Mouse (Mus musculus) left cerebral cortex, adult 18-20 months (tissue): ENCODE results near the gene Rps29. TPM values are rescaled to one million over a fixed set of nuclear protein-coding genes. Genes with fewer than 3 reads are reported as not detected.
A peak's percentile ranks its signal among the peaks of the same experiment; 100 is the strongest.
"Not testable (repeated sequence)": the region's sequence is repeated elsewhere in the genome, so short reads cannot be mapped to it uniquely, and the experiment has no call there.

Experiments used
- DNase-seq, 2 experiments: peaks; one replicate each; pipeline ENCODE4 v3.0.0; 2021 to 2022; ENCODE audit warnings: low spot score in 2 of 2, mixed read lengths in 1 of 2
- total RNA-seq, 2 experiments: library from RNA; stranded (reverse); gene quantifications; 2 replicates each; pipeline ENCODE4 v1.2.3; 2021

Rps29 gene
- total RNA-seq, 2 experiments from 2014 or later = 1,243 to 1,256 TPM

DNA sequence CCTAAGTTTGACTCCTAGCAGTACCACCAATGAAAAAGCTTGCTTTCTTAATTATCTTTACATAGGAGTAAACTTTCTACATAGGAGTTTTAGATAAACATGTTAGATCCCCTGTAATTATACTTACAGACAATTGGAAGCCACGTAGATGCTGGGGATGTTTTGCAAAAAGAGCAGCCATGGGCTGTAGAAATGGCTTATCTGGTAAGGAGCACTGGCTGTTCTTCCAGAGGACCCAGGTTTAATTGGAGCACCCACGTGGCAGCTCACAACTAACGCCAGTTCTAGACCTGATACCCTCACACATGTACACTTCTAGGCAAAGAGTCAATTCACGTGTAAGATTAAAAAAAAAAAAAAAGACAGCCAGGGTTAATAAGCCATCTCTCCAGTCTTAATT, 22.8 kb upstream of the Rps29 start:
- DNase-seq = no peak

DNA sequence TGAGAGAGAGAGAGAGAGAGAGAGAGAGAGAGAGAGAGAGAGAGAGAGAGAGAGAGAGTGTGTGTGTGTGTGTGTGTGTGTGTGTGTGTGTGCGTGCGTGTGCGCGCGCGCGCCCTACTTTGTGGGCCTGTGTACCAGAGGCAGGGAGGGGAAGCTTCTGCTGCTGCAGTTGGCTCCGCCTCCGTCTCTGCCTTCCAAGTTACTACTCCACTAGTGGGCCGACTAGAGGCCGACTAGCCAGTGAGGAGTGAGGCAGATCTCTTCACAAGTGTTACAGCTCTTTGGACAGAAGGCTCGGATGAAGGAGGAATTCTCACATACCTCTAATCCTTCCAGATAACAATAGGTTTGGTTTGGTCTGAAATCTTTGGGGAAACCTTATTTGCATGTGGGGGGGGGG, 20.4 kb upstream of the Rps29 start:
- no peak for DNase-seq

DNA sequence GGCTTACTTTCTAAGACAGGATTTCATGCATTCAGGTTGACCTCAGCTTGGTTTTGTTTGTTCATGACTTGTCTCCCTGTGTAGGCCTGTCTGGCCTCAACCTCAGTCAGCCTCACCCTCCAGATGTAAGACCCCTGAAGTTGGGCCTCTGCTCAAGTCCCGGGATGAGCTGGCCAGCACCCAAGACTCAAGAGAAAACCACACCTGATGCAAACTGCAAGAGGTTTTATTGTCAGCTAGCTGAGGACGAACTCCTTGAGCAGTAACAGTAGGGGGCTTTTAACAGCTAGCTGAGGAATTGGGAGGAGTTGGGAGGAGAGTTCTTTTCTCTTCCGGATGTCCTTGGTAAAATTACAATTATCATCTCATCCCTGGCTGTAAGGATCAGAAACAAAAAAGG, 18.5 kb upstream of the Rps29 start:
- no peak for DNase-seq

DNA sequence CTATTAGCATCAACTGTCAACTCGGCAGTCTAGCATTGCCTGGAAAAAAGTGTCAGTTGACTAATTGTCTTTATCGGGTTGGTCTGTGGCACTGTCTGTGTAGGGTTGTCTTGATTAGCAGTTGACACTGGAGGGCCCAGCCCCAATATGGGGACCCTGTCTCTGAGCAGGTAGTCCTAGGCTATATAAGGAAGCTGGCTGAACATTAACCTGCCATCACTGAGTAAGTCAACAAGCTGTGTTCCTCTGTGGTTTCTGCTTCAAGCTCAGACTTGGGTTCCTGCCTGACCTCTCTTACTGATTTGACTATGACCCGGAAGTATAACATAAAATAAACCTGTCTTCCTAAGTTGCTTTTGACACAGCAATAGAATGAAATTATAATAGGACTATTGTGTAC, 17.0 kb upstream of the Rps29 start:
- DNase-seq = no peak

DNA sequence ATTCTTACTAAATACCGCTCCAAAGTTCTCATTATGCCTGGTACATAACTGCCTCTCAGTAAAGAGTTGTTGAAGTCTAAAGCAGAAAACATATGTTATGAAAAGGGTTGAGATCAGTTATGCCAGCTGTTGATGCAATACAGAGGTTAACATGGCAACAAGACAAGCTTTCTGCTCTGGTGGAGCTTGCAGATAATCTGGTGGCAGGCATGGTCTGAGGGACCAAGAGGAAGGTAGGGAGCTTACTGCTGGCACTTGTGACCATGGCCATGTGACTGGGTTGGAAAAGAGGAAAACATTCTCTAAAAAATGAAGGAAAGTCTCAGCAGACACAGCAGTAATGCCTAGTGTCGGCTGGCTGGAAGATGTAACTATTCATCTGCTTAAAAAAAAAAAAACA, 12.3 kb upstream of the Rps29 start:
- no peak for DNase-seq

DNA sequence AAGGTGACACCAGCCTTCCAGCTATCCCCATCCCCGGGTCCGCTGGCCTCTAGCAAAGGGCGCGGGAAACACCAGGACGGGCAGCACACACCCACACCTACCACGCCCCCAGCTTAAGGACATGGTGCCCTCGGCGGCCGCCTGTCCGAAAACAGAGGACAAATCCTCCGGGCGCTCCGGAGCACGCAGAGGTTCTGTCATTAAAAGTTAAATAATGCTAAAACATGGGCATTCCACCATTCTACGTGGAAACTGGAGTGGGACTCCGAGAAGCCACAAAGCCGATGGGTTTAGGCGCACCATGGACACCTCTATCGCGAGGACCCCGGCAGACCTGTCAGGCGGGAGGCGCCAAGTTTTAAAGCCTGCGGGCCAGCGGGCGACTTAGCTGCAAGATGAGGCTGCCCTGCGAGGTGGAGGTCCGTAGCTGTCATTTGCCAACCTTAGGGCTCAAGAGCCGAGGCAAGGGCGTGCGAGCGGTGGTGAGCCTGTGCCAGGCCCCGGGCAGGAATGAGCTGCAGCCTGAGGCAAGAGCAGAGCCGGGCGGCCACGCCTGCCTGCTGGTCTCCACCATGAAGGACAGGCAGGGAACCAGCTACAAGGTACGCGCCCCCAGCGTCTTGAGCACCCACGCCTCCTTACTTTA, 9.6 kb upstream of the Rps29 start, which contains the start of gene Lrr1:
TSS of gene Lrr1 (plus strand) at position 354 of the 646 bp plus-strand sequence.
- peak; percentile 77 to 80 for DNase-seq

DNA sequence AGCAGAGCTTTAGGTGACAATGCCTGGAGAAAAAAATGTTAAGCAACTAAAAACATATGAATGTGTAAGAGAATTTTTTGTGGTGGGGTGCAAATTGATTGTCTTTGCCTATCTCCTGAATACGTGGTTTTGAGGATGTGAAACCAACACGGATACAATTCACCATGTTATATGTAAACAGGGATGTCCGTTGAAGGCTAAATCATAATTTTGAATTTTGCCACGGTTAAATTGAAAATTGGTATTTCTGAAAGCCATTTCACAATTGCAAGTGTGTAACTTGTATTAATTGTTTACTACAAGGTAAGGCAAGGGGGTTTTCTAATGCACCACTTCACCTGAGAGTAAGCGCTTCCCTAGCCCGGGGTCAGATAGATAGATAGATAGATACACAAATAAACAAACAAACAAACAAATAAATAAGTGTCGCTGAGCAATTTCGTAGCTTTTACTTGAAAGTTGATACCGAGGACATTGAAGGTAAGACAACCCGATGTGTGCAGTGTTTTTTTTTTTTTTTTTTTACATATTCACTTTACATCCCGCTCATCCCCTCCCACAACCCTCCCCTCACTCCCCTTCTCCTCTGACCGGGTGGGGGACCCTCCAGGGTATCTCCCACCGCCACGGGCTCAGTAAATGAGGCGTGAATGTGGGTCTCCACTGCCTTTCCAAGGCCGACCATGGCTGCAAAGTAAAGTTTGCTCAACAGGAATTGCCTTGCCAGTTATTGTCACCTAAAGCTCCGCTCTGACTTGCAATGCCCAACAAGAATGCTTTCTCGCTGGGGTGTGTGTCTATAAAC, 8.9 kb upstream of the Rps29 start:
- DNase-seq = no peak

DNA sequence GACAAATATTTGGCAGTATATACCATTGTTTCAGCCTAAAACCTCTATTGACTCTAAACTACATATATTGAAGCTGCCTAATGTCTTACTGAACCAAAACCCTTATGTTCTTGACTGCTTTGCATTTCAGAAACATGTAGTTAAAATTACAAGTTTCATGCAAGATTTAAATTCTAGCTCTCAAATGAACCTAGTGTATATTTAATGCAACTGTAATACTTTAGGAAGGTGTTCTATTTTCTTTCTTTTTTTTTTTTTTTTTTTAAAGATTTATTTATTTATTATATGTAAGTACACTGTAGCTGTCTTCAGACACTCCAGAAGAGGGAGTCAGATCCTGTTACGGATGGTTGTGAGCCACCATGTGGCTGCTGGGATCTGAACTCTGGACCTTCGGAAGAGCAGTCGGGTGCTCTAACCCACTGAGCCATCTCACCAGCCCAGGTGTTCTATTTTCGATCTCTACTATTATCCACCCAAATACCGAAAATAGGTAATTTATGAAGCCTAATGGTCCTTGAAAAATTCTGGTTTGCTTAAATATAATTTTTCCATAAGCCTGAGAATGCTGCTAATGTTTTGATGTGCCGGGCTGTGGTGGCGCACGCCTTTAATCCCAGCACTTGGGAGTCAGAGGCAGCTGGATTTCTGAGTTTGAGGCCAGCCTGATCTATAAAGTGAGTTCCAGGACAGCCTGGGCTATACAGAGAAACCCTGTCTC, 8.0 kb upstream of the Rps29 start:
- DNase-seq = not testable (repeated sequence)

DNA sequence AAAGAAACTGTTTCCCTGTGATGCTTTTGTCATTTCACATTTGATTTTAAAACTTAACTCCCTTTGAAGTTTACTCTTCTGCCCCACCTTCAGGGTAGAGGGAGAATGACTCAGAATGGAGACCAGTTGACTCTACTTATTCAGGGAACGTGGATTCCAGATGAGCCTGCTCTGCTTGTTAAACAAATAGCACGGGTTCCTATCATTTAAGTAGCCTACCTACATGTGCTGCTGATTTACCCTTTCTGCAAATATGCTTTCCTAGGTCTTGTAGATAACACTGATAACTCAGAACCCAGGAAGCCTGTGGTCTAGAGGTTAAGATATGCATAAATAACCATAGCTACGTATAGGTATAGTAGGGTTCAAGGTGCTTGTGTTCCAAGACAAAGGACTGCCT, 5.9 kb upstream of the Rps29 start:
- DNase-seq = no peak

DNA sequence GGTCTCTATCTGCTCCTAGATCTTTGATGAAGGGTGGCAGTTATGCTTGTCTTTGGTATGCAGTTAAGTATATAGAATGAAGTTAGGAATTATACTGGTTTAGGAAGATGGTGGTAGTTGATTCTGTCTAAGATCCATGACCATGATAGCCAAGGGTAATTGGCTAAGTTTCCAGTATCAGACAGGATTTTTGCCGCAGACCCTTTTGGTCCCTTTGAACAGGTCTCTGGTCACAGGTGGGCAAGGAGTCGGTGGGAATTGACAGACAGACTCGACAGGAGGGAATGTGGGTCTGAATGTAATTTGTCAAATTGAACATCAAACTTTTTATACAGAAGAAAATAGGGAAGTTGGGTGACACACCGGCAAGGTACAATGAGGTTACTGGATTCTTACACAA, 4.6 kb upstream of the Rps29 start:
- not testable (repeated sequence) for DNase-seq

DNA sequence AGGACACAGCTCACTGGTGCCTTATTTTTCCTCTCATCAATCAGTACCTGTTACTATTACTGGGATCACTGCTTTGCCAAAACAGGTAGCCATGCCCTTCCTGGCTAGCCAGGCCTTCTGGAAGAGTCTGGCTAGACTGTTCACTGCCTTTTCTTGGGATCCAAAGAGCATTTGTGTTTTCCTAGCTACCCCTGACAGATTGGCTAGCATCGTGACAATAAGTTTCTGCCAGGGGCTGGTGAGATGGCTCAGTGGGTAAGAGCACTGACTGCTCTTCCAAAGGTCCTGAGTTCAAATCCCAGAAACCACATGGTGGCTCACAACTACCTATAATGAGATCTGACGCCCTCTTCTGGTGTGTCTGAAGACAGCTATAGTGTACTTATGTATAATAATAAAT, 1.7 kb upstream of the Rps29 start:
- not testable (repeated sequence) for DNase-seq

DNA sequence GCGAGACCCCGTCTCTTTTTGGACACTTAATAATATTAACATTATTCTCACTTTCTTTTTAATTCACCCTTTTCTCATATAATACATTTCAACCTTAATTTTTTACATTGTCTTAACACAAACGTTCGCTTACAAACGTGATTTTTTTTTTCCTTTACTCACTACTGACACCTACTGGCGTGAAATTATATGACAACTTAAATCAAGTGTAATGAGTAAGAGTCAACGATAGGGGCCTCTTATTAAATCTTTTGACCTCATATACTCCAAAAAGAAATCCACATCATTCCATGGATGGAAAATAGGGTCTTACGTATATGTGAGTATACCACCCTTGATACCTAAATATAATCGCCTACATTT, 573 bp upstream of the Rps29 start:
- DNase-seq = no peak

DNA sequence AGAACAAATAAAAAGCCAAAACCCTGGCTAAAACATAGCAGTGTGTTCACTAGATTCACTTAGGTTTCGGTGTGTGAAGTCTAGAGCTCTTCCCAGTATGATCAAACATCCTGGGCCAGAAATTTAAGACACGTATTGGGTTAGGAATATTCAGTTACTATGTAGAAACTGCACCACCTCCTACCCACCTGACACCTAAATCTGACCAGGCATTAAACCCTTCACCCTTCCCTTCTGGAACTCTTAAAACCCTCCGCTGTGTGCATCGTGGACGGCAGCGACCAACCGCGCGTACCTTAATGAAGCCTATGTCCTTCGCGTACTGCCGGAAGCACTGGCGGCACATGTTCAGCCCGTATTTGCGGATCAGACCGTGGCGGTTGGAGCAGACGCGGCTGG, 621 bp downstream of the Rps29 start:
- no peak for DNase-seq

DNA sequence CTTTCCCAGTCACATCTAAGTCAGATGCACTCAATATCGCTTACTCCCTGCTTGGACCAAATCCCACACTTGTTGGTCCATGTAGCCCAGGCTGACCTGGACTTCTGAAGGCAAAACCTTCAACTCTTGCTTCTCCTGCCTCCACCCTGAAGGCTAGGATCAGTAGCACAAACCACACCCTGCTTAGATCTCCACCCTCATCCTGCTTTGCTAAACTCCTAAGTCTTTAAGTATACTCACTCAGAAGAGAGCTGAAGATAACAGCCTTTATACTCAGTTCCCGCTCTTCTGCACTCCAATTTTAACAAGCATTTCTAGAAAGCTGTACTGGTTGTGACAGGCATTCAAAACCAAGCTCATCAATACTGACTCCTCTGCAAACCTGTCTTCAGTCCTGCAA, 1.9 kb downstream of the Rps29 start:
- DNase-seq = no peak

DNA sequence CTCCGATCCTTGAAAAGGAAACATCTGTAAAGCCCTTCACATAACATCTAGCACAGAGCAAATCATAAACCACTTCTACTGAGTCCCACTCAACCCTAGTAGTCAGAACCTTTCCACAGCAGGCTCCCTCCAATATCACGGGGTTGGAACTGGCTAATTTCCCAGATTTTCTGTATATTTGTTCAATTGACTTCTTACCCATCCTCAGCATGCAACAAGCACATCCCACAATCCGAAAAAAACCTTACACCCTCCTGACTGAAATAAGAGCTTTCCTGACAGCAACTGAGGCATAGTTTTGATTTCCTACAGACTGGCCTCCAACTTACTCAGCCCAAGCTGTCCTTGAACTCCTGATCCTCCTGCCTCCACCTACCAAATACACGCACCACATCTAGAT, 2.5 kb downstream of the Rps29 start:
- no peak for DNase-seq

DNA sequence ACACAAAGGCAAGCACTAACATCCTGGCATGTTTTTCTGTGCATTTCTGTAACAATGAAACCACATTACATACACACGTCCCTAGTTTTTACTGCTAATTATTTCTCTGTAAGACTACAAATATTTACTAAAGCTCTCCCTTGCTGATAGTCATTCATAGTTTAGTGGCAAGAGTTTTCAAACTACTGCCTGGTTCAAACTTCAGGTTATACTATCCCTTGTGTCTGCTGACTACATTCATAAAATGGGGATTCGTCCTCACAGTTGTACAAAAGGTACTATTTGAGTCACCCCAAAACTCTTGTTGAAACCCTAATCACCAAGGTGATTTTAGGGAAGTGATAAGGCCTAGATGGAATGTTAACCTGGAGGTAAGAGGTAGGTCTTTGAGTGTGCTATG, 3.1 kb downstream of the Rps29 start:
- no peak for DNase-seq

DNA sequence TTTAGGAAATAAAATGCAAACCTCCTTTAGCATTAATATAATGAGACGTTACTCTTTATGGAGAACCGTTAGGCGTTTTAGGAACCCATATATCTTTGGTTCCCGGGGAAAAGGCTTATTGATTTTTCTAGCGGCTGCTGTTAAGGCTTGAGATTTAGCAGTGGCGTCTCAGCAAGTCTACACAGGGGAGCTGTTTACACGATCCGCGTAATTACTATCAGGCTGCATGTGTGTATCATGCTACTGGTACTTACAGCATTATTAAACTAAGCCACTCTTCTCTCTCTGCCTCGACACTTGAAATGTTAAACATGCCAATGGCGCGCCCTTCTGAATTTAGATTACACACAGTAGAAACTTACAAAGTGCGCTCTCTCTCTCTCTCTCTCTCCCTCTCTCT, 8.9 kb downstream of the Rps29 start:
- no peak for DNase-seq

DNA sequence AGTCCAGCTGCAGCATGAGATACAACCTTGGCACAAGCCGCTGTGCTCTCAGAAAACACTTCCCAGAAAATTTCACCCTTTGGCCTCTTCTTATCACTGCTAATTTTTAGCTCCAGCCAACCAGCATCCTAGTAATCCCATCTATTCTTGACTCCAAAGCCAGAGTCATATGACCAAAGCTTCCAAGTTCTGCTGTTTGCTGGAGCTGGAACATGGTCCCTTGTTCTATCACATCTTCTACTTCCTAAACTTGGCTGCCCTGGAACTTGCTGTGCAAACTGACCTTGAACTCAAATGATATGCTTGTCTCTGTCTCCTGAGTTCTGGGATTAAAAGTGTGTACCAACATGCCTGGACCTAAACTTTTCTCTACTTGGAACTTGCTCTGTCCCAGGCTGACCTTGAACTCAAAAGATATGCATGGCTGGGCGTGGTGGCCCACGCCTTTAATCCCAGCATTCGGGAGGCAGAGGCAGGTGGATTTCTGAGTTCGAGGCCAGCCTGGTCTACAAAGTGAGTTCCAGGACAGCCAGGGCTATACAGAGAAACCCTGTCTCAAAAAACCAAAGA, 11.7 kb downstream of the Rps29 start:
- no peak for DNase-seq

DNA sequence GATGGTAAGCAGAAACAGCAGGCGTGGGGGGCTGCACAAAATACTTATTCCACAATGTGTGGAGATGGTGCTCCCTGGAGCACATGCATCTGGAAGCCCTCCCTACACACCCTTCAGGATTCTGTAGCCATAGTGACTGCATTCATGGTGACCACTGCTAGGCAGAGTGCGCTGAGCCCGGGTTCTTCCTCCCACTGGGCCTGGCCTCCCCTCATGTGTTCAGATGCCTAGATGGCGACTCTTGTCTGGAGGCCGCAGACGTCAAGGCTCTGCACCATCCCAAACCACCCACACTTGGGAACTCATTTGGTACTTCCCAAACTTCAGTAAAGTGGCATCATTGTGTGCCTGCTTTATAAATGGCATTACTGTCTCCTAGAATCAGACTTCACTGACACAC, 15.5 kb downstream of the Rps29 start:
- no peak for DNase-seq

DNA sequence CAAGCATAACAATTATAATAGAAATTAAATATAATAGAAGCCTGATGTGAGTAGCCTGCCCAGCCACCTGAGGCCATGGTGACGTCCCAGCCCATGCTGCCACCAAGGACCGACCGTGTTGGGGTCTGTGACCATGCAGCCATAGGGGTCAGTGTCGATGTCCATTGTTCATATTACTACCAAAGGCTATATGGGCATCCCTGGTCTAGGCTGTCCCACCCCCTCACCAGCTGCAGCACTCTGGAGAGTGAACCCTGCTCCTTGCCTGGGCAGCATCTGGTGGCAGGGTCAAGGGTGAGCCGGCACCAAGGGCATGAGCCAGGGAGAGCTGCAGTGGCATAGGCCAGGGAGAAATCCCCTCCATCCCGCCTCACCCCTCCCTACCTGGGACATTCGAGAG, 19.1 kb downstream of the Rps29 start:
- no peak for DNase-seq

DNA sequence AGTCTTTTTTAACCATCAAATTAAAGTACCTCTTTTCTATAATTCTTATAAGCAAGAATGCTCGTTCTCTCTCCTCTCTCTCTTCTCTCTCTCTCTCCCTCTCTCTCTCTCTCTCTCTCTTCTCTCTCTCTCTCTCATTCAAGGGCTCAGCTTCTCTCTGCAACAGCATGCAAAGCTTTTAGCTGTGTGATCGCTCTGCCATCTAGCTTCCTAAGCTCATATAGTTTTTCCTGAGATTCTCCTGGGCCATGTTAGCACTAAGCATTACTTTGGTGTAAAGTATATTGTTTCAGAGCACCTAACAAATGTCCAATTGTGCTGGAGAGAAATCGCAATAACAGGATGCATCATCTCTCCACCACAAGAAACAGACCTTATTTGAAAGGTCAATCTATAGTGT, 19.8 kb downstream of the Rps29 start:
- no peak for DNase-seq

DNA sequence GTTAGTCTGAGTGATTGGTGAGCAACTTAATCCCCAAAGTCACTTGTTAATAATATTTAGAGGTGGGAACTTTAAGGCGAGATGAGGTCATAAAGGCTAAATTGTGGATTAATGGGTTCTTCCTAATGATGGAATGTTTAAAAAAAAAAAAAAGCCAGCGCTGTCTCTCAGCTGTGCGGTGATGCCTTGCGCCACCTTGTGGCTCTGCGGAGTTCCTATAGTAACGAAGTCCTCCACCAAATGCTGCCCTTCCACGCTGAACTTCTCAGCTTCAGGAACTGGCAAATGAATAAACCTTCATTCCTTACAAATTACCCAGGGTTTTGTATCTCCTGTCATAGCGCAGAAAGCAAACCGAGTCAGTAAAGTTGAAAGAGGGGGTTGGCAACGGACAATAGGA, 27.0 kb downstream of the Rps29 start:
- peak; percentile 47 to 60 for DNase-seq
